8 mouse cellular contexts compared by ENCODE assay signal in genomic region chr11:64898758-64899586, GRCm38 (mm10).
A peak's percentile ranks its signal among the peaks of the same experiment; 100 is the strongest.
DNase-seq lines count a peak whose midpoint lies in the region; ATAC-seq and TF ChIP-seq lines count a peak whose summit lies in the region.

No protein-coding gene starts in this region.

- no peaks in the 10 kb centered on the region for H3K36me3 ChIP-seq in MEL (ENCODE audit: control insufficient read depth in 1 of 2, insufficient read depth in 2 of 2, low read length in 2 of 2)

- no peak overlapping the region for H3K4me3 ChIP-seq in MEL (ENCODE audit: control insufficient read depth in 1 of 2, insufficient read depth in 1 of 2, low read depth in 2 of 2, low read length in 2 of 2)

- TF ChIP-seq POLR2A in MEL (IDR thresholded peaks at IDR 0.05; ENCODE audit: control insufficient read depth in 1 of 2, insufficient read depth in 1 of 2, low read depth in 1 of 2, low read length in 2 of 2, poor library complexity in 1 of 2): no peak

- no peaks in the 10 kb centered on the region for H3K79me2 ChIP-seq in MEL (ENCODE audit: control insufficient read depth, insufficient read depth, low read length, poor library complexity)

- DNase-seq in MEL (ENCODE audit: low read depth, low spot score): peak; percentile 79
- DNase-seq in adrenal gland, postnatal 36 days: peak; percentile 60 to 76
- DNase-seq in heart, postnatal 14 days: peak; percentile 67 to 81
- DNase-seq in layer of hippocampus, postnatal 14 days (ENCODE audit: low spot score in 2 of 2): peak; percentile 56 to 74
- peak; percentile 56 for DNase-seq in lung, postnatal 25 days (ENCODE audit: low spot score)
- DNase-seq in right cerebral cortex, postnatal 4 days: peak; percentile 82

- no peaks in the 10 kb centered on the region for H3K4me1 ChIP-seq in MEL (ENCODE audit: control insufficient read depth in 1 of 2, insufficient read depth in 2 of 2, low read length in 2 of 2)

- TF ChIP-seq CTCF in MEL (IDR thresholded peaks at IDR 0.05 in 2 of 3, conservative IDR thresholded peaks at IDR 0.05 in 1 of 3; ENCODE audit: control insufficient read depth in 1 of 3, insufficient read depth in 1 of 3, low read depth in 2 of 3, low read length in 3 of 3, poor library complexity in 1 of 3, severe bottlenecking in 1 of 3): peak; percentile 88 to 98 (median 92)

- H3K27ac ChIP-seq in MEL (ENCODE audit: control insufficient read depth, low read depth, low read length): no peak overlapping the region

- H3K9ac ChIP-seq in MEL (ENCODE audit: control insufficient read depth, low read depth, low read length, poor library complexity, severe bottlenecking): no peak overlapping the region

- no peaks in the 10 kb centered on the region for H3K9me3 ChIP-seq in MEL (replicated peaks; ENCODE audit: insufficient read depth, low read length)

- ATAC-seq in erythroblast, adult 5-6 weeks (replicated peaks; ENCODE audit: low FRiP score, poor library complexity, severe bottlenecking): peak; percentile 78
- no peak for ATAC-seq in inflammation-experienced regulatory T-cells, adult 6 months

- no peaks in the 10 kb centered on the region for H3K27me3 ChIP-seq in MEL (ENCODE audit: control insufficient read depth in 1 of 2, insufficient read depth in 2 of 2, low read length in 2 of 2)

- intact Hi-C loops in heart, postnatal 14 days (cut with DNase I): loop anchor here (5.0 kb wide), 2 partner anchors 977 to 1497 kb away; partner anchors contain the start of gene Hs3st3b1

- no peak for TF ChIP-seq EP300 in MEL (IDR thresholded peaks at IDR 0.05; ENCODE audit: low read depth in 1 of 2, low read length in 2 of 2)

- peak; percentile 84 for TF ChIP-seq RAD21 in MEL (IDR thresholded peaks at IDR 0.05; ENCODE audit: low read depth, low read length)

TF ChIP-seq in MEL, 35 proteins besides CTCF, POLR2A, EP300 and RAD21:
- TF ChIP-seq ZC3H11A (IDR thresholded peaks at IDR 0.05; ENCODE audit: low read depth, low read length) (peak; percentile 87), TCF12 (IDR thresholded peaks at IDR 0.05; ENCODE audit: low read depth, low read length) (no peak), MAZ (IDR thresholded peaks at IDR 0.05; ENCODE audit: low read depth, low read length) (no peak), ZMIZ1 (IDR thresholded peaks at IDR 0.05; ENCODE audit: low read depth, low read length) (no peak), BHLHE40 (IDR thresholded peaks at IDR 0.05; ENCODE audit: borderline replicate concordance, low read depth, low read length) (peak; percentile 12; the same call in 1 of the 2 replicates), NELFE (IDR thresholded peaks at IDR 0.05; ENCODE audit: low read depth, low read length) (no peak), GATA1 (IDR thresholded peaks at IDR 0.05; ENCODE audit: low read depth, low read length) (no peak), ELF1 (IDR thresholded peaks at IDR 0.05; ENCODE audit: low read depth, low read length) (no peak), USF1 (IDR thresholded peaks at IDR 0.05; ENCODE audit: low read depth, low read length) (no peak), E2F4 (IDR thresholded peaks at IDR 0.05; ENCODE audit: borderline replicate concordance, low read depth, low read length) (no peak), ZNF384 (IDR thresholded peaks at IDR 0.05; ENCODE audit: low read depth, low read length) (no peak), CHD1 (IDR thresholded peaks at IDR 0.05; ENCODE audit: low read depth, low read length) (no peak), NRF1 (IDR thresholded peaks at IDR 0.05; ENCODE audit: insufficient read depth, low read depth, low read length, poor library complexity, severe bottlenecking) (no peak), POLR2AphosphoS5 (IDR thresholded peaks at IDR 0.05; ENCODE audit: borderline replicate concordance, low read depth, low read length) (no peak), CHD2 (IDR thresholded peaks at IDR 0.05; ENCODE audit: low read length) (no peak), ZKSCAN1 (IDR thresholded peaks at IDR 0.05; ENCODE audit: low read depth, low read length) (no peak), POLR2AphosphoS2 (IDR thresholded peaks at IDR 0.05; ENCODE audit: low read length) (no peak), MXI1 (IDR thresholded peaks at IDR 0.05; ENCODE audit: low read depth, low read length) (no peak), RCOR1 (IDR thresholded peaks at IDR 0.05; ENCODE audit: low read depth, low read length) (no peak), TAL1 (IDR thresholded peaks at IDR 0.05; ENCODE audit: low read length) (no peak), UBTF (IDR thresholded peaks at IDR 0.05; ENCODE audit: borderline replicate concordance, insufficient read depth, low read depth, low read length) (no peak), MEF2A (IDR thresholded peaks at IDR 0.05; ENCODE audit: extremely low read depth, insufficient replicate concordance, low read depth, low read length, poor library complexity, severe bottlenecking) (no peak), JUND (IDR thresholded peaks at IDR 0.05; ENCODE audit: low read depth, low read length) (no peak), SMC3 (IDR thresholded peaks at IDR 0.05; ENCODE audit: low read depth, low read length) (peak; percentile 95)
